Mouse (Mus musculus) MEL-GATA-1-ER (cell line): Measurements from ENCODE around the gene Cygb.
A peak's percentile ranks its signal among the peaks of the same experiment; 100 is the strongest.
"Not testable (repeated sequence)": the region's sequence is repeated elsewhere in the genome, so short reads cannot be mapped to it uniquely, and the experiment has no call there.

Experiments
- DNase-seq: peaks from one replicate; pipeline ENCODE4 v3.0.0-alpha.2; 2012; ENCODE audit warnings: low read depth; ENCODE audit errors: extremely low read depth

The Cygb gene

GRCm38 (mm10) chr11:116641168-116641567 is 12.9 kb downstream of the Cygb start:
- no peak for DNase-seq

GRCm38 (mm10) chr11:116636607-116637006 is 17.5 kb downstream of the Cygb start:
- DNase-seq, result not testable (repeated sequence)

GRCm38 (mm10) chr11:116632962-116633361 is 21.2 kb downstream of the Cygb start:
- no peak for DNase-seq

- DNase-seq, result no peak
These were observed 23.7 kb downstream of the Cygb start for GRCm38 (mm10) chr11:116630171-116630965.

DNA sequence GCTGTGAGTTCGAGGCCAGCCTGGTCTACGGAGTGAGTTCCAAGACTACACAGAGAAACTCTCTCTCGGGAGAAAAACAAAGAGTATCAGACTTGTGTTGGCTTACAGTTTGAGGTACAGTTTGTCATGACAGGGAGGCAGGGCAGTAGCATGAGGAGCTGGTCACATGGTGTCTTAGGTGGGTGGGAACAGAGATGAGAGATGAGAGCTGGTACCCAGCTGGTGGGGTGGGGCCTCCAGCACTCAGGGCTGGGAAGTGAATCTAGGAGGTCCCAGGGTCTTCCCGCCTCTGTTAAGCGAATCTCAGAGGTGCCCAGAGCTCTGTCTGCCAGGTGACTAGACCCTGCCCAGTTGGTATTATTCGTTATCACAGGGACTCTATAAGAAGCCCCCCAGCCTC is 24.6 kb downstream of the Cygb start:
- DNase-seq, result no peak

DNA sequence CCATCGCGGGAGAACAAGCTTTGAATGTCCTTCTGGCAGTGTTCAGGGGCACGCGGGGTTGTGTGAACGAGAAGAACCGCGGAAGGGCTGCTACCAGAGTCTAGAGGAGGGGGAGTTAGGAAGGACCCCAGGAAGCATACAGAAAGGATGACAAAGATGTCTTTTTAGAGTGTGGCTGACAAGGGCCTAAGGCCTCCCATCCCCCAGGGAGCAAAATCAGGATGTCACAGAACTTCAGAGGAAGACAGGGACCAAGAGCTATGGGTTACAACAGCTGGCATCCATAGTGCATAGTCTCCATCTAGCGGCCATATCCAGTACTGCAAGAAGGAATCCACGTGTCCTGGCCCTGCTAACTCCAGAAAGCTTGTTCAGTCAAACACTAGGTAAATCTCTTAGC is 25.4 kb downstream of the Cygb start:
- peak; percentile 79 for DNase-seq

DNA sequence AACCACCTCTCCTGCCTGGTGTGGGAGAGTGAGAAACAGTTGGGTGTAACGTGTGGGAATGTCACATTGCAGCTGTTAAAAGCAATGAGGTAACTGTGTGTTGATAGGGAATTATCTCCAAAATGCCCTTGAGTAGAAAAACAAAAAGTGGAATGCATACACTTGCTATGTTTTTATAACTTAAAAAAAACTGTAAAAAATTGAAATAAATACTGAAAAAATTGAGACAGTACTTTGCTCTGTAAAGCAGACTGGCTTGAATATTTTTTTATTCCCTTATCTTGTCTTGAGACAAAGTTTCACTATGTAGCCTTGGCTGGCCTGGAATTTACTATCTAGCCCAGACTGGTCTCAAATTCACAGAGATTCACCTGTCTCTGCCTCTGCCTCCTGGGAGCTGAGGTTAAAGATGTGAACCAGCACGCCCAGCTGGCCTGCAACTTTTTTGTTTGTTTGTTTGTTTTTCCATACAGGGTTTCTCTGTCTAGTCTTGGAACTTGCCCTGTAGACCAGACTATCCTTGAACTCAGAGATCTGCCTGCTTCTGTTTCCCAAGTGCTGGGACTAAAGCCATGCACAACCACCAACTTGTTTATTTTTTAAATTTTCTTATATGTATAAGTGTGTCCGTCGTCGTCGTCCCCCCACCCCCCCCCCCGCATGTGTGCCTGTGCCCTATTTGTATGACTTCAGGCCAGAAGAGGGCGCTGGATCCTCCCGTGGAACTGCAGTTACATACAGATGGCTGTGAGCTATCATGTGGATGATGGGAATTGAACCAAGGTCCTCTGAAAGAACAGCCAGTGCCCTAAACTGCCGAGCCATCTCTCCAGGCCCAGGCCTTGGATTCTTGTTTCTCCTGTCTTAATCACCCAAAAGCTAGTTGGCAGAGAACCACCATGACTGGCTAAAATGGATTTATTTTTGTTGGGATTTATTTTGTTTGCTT is 26.8 kb downstream of the Cygb start:
- peak; percentile 62 for DNase-seq

DNA sequence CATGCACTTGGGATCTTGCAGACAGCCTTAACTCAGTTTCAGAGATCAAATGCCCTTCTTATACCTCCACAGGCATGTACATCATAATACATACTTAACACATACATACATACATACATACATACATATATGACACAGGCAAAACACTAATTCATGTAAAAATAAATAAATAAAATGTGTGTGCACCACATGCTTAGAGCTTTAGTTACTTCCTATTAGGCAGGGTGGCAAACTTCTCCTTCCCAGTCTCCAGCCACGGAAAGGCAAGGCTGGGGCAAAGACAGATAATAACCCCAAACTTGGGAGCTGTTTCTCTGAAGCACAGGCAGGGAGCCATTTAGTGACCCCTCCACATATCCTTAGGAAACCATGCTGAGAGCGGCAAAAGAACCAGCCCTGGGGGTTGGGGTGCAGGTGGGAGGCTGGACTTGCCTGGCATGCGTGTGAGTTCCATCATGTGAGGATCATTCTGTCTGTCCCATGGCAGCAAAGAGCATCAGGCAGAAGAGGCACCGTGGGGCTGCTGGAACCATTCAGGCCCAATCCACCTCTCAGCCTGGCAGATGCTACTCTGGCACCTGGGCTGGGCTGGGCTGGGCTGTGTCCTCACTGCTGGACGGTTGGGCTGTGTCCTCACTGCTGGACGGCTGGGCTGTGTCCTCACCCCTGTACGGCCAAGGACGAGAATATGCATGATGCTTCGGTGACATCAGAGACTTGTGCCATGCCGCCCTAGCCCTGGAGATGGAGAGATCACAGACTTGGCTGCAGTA is 27.6 kb downstream of the Cygb start, which contains the start of gene Rhbdf2:
TSS of gene Rhbdf2 (minus strand) at position 721 of the 773 bp plus-strand sequence.
- DNase-seq, result no peak

DNA sequence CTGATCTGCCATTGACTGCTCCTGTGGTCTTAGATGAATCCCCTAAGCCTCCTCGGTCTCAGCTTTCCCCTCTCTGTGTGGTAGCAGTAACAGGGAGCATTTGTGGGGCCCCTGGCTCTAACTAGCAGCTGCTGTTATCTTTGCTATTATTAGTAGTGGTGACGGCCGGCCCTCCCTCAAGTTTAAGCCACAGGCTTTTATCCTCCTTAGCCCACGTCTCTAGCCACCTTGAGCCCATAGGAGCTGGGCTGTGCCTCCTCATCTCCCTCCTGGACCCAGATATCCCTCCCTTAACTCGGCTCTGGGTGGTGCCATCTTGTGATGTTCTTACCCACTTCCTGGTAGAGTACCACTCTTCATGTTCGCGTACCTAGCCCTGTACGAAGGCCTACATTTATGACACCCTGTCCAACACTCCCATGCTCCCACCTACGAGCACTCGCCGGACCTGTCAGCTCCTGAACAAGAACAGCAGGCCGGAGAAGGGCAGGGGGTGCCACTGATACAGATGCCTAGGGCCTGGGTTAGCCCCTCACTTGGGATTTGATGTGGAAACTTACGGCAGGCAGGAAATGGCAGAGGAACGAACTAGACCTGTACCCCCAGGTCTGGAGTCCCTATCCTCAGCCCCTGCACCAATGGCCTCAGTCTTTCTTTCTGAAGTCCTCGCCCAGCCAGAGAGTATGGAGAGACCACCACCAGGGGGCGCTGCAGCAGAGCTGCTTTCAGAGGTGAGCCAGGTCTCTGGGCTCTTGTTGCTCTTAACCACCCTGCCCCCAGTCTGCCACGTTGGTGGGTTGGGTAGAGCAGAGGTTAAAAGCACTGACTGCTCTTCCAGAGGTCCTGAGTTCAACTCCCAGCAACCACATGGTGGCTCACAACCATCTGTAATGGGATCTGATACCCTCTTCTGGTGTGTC is 28.8 kb downstream of the Cygb start:
- DNase-seq, result peak; percentile 62

GRCm38 (mm10) chr11:116624131-116624832 is 29.8 kb downstream of the Cygb start:
- DNase-seq, result peak; percentile 68

DNA sequence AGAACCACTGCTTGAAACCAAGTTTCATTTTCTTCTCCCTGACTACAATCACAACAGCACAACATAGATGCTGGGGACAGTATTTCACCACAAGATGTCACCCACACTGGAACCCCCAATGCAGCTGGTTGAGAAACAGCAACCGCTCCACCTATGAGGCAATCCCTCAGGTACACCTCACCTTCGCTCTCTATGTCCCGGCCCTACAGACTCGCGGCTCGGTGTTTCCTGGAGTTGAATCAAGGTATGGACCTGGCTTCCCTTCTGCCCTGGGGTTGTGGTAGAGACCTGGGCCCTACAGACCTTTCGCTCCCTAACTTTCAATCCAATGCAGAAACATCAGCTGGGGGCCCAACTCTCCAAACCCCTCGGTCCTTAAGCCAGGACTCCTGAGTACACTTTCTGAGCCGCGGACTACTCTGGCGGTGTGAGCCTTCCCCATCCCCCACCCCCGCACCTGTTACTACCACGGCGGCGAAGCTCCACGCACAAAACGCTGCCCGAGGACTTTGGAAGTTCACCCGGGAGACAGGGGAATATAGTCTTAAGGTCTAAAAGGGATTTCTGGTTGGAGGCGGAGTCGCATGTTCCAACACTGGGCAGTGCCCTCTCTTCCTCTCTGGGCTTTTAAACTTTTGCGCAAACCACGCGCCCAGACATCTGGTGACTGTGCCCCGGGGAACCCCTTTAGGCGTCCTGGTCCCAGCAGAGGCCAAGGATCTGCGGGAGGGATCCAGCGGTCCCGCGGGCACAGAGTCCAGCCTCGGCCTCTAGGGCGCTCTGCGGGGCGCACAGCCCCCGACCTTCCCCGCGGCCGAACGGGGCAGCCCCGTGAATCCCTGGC is 30.6 kb downstream of the Cygb start:
- DNase-seq, result no peak

DNA sequence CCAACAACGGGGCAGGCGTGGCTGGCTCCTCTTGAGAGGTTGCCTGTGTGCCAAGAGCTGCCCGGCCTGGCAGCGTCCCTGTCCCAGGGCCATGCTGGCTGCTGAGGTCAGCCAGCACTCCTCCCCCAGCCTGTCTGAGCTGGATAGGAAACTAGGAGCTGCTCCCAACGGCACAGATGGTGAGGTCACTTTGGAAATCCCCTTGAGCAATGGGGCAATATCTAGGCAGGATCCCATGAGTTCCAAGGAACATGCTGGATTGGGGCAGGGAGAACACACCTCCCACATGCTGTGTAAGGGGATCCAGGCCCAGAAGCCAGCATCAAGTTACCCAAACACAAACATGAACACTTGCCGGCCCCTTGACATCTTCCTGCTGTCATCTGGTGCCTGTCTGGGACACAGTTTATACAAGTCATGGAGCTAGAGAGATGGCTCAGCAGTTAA is 32.8 kb downstream of the Cygb start:
- no peak for DNase-seq

DNA sequence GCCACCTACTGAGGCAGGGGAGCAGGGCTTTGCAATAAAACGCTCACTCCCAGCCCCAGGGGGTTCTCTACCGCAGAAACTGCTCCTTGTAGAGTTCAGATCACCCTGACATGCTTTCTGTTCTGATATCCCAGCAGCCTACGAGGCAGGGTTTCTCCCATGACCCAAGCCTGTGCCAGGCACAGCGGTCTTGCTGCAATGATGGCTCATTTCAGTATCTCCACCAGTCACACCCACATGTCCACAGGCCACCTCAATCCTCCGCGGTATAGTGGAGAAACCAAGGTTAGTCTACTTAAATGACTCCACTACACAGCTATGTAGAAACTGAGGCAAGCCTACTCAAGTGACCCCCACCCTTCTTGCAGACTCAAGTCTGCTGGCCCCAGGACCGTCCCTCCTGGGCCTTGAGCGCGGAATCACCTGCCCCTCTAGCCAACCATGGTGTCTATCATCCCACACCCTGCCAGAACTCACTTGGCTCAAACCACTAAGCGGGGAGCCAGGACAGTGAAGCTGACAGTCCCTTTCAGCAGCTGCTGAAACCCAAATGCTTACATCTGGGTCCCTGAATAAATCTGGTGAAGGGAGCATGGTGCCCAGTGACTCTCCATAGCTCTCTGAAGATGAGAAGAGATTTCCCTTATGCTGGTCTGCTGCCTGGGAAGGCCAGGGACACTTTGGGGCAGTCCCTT is 33.4 kb downstream of the Cygb start:
- no peak for DNase-seq

DNA sequence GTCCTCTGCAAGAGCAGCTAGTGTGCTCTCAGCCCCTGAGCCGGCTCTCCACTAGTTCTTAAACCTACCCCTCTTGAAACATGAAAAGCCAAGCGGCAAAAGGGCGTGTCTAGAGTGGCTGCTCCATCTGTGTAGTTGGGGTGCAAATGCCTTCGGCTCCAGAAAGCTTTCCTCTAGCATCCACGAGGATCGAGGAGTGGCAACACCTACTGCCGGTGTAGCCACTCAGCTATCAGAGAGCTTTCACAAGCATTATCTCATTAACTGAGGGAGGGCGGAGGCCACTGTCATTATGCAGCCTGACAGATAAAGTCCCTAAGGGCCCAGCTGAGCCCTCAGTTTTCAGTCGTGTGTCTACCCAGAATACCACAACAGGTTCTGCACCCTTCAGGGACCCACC is 34.0 kb downstream of the Cygb start:
- peak; percentile 64 for DNase-seq

DNA sequence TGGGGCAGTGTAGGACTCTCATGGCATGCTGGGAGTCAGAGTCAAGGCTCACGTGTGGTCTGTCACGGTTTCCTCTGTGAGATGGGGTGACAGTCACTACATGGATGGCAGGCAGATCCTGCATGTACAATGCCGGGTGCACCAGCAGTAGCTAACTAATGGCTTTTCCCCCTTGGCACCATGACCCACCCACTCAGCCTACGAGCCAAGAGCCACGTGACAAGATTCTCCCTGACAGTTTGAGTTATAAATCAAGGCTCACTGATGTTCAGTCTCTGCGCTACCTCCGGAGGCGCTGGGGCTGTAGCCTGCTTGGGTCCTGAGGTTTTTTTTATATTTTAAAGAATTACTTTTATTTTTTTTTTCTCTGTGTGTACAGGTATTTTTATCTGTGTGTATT is 34.6 kb downstream of the Cygb start:
- DNase-seq, result no peak

DNA sequence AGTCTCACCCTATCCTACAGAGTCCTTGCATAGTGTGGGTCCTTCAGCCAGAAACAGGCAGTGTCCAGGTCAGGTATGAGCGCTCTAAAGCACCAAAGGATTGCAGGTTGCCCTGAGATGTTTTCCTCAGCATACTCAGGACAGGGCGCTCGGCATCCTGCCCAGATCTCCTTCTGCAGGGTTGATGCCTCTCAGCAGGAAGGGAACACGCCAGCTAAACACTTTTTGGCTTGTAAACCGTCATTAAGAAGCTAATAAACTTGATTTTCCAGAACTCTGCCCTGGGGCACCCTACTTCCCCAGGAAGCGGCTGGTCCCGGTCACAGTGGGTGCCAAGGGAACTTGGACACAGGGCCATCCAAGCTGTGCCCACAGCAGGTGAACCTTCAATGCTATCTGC is 35.0 kb downstream of the Cygb start:
- no peak for DNase-seq

DNA sequence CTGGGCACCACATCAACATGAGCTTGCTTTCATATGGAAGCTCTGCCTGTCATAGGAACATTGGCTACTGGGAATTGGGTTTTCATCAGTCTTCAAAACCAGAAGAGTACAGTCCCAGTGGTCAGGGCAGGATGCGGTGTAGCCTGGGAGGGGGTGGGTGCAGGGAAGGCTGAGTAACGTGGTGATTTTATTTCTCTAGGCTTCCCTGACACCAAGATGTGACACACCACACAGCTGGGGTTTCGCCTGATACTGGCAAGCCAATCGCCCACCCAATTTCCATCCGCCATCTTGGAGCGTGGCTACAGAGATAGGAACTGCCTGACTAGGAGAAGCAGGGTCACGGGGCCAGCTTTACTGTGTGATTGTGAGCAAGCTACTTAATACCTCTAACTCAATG is 35.4 kb downstream of the Cygb start:
- DNase-seq, result no peak

DNA sequence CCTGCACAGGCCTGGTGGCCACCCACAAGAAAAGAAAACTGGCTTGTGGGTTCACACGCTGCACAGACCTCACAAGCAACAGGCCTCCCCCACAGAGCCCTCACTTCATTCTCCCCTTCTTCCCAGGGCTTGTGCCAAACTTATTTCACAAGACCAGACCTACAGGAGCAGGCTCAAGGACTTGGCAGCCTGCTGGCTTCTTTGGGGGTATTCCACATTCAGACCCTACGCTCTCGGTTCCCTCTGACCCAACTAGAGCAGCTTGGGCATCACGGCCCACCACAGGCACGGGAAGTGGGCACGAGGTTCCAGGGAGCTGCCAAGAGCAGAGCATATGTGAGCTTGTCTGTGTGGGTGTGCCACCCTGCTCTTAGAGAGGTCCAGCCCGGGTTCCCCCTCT is 36.5 kb downstream of the Cygb start:
- no peak for DNase-seq
